Mouse (Mus musculus): ENCODE results near the gene Ndufc1.
"Not testable (repeated sequence)": the region's sequence is repeated elsewhere in the genome, so short reads cannot be mapped to it uniquely, and the experiment has no call there.

The Ndufc1 gene

GRCm38 (mm10) chr3:51396219-51397068, 12.3 kb downstream of the Ndufc1 start, which contains the start of gene Mgarp:
TSS of gene Mgarp (minus strand) at chr3:51396738.
- DNase-seq (ENCODE audit: low read depth, low spot score), result peak; percentile 19

- DNase-seq (ENCODE audit: low read depth, low spot score), result no peak
These were observed 13.2 kb downstream of the Ndufc1 start for GRCm38 (mm10) chr3:51395461-51396145.

- DNase-seq (ENCODE audit: low read depth, low spot score), result no peak
These were observed 13.9 kb downstream of the Ndufc1 start for GRCm38 (mm10) chr3:51394881-51395280.

DNA sequence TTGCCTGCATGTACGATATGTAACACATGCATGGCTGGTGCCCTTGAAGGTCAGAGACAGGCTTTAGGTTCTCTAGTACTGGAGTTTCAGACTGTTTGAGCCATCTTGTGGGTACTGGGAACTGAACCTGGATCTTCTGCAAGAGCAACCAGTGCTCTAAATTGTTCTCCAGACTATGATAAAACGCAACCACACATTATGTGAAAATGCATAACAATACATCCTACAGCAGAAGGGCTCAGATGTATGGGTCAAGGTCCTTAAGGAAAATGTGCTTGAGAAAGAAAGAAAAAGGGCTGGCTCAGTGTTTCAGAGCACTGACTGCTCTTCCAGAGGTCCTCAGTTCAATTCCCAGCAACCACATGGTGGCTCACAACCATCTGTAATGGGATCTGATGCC, 15.1 kb downstream of the Ndufc1 start:
- DNase-seq (ENCODE audit: low read depth, low spot score), result no peak

- DNase-seq (ENCODE audit: low read depth, low spot score), result not testable (repeated sequence)
These were observed 15.8 kb downstream of the Ndufc1 start for GRCm38 (mm10) chr3:51393018-51393417.

- DNase-seq (ENCODE audit: low read depth, low spot score), result no peak
These were observed 17.2 kb downstream of the Ndufc1 start for GRCm38 (mm10) chr3:51391591-51391990.

DNA sequence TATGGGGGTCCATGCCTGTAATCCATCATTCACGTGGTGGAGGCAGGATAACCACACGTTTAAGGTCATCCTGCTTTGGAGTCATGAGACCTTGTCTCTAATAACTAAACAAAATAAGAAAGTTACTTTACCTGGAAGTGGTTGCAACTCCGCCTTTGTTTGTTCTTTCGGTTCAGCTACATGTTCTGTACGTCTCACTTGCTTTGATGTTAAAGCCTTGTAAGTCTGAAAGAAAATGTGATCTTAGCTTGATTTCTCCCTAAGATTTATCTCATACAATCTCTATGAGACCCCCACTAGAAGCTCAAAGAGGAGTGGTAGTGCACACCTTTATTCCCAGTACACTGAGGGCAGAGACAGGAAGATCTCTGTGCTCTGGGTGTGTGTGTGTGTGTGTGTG, 17.7 kb downstream of the Ndufc1 start:
- DNase-seq (ENCODE audit: low read depth, low spot score), result no peak

DNA sequence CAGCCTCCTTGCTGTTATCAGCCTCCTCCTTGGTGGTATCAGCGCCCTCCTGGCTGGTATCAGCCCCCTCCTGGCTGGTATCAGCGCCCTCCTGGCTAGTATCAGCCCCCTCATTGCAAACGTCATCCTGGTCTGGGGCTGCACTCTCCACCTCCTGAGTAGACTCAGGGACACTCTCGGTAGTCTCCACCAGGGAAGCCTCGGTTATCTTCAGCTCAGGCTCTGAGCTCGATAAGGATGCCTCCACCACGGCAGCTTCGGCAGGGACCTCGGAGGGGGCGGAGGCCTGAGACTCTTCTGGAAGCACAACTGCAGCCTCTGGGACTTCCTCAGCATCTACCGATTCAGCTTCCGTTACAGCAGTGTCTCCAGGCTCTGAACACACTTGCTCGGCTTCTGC, 19.9 kb downstream of the Ndufc1 start:
- DNase-seq (ENCODE audit: low read depth, low spot score), result no peak

GRCm38 (mm10) chr3:51387868-51388381, 20.9 kb downstream of the Ndufc1 start:
- peak; percentile 63 for DNase-seq (ENCODE audit: low read depth, low spot score)

DNA sequence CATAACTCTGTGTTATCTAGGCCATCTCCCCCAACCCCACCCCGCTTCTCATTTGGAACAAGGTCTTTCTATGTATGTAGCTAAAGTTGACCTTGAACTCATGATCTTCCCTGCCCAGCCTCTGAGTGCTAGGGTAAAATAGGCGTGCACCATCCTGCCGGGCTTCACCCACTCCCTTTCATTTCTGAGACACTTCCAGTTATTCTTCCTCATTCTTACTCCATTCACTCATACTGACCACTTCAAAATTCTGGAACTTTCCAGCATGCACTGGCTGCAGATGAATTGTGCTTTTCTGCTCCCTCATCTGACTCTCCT, 21.7 kb downstream of the Ndufc1 start:
- DNase-seq (ENCODE audit: low read depth, low spot score), result no peak

DNA sequence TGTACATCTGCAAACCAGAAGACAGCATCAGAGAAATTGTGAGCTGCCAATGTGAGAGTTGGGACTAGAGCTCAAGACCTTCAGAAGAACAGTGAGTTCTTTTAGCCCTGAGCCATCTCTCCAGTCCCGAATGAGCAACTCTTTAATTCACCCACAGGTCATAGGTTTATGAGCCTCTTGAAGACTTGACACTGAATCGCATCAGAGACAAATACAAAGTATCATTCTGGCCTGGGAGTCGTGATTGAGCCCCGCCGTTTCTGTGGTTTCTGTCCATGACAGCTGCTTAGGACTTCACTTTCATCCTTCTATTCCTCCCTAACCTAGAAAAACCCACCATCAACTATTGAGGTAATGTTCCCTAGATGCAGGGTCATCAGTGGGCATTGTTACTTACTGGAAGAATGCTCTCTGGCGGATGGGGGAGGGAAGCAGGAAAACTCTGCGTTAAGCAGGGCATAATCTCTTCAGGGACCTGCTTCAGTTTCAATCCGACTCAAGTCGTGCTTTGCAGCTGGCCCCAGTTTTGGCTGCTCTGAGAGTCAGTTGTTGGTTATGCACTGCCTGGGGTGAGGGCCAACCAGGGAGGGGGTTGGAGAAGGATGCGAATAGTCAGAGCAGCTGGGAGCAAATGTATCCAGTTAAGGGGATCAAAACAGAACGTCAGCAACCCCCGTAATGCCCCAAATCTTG, 22.2 kb downstream of the Ndufc1 start:
- DNase-seq (ENCODE audit: low read depth, low spot score), result no peak

- peak; percentile 63 for DNase-seq (ENCODE audit: low read depth, low spot score)
These were observed 25.4 kb downstream of the Ndufc1 start for GRCm38 (mm10) chr3:51383409-51383808.

DNA sequence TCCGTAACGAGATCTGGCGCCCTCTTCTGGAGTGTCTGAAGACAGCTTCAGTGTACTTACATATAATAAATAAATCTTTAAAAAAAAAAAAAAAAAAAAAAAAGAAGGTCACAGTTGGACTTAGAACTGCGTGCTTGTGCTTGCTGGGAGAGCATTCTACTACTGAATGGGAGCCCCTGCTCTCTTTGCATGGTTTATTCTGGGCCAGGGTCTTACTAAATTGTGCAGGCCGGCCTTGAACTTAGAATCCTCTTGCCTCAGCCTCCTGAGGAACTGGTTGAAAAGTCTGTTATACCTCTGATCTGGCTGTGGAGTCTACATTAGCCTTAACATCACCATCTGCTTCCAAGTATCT, 28.2 kb downstream of the Ndufc1 start:
- DNase-seq (ENCODE audit: low read depth, low spot score), result no peak

DNA sequence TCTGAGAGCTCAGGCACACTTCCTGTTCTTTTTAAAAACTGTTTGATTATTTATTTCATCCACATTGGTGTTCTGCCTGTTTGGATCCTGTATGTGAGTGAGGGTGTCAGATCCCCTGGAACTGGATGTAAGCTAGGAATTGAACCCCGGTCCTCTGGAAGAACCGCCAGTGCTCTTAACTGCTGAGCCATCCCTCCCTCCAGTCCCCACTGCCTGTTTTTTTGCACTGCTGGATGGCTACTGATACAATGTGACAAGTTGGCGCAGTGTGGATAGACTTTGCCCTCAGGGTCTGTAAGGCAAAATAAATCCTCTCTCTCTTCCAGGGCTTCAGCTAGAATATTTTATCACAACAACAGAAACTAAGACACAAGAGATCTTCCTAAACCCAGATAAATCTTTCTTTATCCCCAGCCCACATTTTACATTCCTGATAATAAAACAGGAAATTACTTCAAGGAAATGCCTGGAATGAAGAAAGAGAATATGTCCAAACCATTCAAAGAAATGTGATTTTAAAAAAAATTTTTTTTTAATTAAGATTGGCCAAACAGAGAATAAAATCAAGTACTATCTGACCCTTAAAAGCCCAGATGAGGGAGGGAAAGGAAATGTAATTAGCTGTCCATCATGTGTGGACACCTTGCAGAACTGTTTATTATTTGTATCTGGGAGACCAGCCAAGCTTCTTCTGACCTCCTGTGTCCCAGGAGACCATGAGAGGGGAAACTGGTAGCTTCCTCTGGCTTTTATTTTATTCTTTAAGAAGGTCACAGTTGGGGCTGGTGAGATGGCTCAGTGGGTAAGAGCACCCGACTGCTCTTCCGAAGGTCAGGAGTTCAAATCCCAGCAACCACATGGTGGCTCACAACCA, 28.8 kb downstream of the Ndufc1 start:
- DNase-seq (ENCODE audit: low read depth, low spot score), result no peak

DNA sequence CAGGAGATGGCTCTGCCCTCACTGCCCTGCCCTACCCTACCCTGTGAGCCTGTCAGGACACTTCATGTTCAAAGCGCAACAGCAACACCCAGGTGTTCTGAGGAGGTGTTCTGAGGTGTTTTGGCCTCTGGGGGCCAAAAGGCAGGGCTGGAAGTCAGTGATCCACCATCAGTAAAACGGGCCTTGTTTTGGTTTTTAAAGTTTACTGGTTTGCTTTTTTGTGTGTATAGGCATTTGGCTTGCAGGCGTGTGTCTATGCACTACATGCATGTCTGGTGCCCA, 30.2 kb downstream of the Ndufc1 start:
- no peak for DNase-seq (ENCODE audit: low read depth, low spot score)

DNA sequence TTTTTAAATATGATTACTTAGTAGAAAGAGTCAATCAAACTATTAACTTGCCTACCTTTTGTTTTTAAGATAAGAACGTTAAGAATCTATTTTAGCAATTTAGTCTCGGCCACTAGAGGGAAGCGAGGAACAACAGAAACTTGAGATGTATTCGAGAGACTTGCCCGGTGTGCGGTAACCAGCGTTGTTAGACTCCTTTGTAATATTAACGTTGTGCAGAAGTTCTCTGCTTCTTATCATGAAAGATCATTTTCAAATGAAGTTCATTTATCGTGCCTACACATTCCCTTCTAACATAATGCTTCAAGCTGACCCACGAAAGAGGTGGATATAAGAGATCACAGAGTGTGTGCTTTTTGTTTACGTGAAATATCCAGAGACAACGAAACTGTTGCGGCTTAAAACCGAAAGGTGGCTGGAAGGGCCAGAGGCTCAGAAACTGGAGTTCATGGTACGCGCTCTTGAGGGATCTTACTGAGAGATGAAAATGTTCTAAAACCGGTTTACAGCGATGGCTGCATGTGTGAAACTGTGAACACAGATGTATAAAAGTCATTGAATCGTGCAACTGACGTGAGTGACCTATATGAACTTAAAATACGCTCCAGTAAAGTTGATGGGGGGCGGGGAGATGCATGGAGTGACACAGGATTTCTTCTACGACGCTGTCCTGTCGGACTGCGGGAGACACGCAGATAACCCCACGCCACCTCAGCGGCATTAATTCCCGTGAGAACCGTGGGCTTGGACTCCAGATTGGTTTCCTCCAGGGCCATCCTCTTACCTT, 30.7 kb downstream of the Ndufc1 start:
- DNase-seq (ENCODE audit: low read depth, low spot score), result peak; percentile 68

GRCm38 (mm10) chr3:51375307-51376265, 33.2 kb downstream of the Ndufc1 start:
- DNase-seq (ENCODE audit: low read depth, low spot score), result peak; percentile 52

DNA sequence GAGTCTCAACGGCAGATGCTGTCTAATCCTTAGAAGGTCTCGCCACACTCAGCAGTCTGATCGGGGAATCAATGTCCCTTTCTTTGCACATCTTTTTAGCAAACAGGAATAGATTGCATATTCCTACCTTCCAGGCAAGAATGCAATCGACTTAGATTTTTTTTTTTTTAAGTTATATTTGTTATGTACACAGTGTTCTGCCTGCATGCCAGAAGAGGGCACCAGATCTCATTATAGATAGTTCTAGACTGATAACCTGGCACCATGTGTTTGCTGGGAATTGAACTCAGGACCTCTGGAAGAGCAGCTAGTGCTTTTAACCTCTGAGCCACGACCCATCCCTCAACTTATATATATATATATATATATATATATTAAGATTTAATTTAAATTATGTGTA, 35.2 kb downstream of the Ndufc1 start:
- no peak for DNase-seq (ENCODE audit: low read depth, low spot score)

DNA sequence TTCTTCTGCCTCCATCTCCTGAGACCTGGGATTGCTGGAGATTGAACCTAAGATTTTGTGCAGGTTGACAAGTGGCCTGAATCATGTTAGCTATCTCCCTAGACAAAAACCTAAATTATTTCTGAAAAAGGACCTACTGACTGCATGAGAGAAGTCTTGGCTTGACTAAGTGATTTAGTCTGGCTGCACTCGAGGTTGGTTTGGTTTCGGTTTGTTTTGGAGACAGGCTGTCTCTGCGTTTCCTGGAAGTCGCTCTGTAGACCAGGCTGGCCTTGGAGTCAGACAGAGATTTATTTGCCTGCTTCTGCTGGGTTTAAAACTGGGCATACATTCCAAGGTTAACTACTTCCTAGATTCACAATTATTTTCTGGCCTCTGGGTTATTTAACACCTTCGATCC, 35.9 kb downstream of the Ndufc1 start:
- no peak for DNase-seq (ENCODE audit: low read depth, low spot score)

- no peak for DNase-seq (ENCODE audit: low read depth, low spot score)
These were observed 37.0 kb downstream of the Ndufc1 start for GRCm38 (mm10) chr3:51371826-51372225.

Data from brain, adult 2 months (tissue).